Mouse (Mus musculus): ENCODE data around the gene P2rx1.

Gene P2rx1

GRCm38 (mm10) chr11:73023099-73023498 lies 24.2 kb downstream of the P2rx1 start:
- DNase-seq (ENCODE audit: low read depth, low spot score) = peak; percentile 95

- DNase-seq (ENCODE audit: low read depth, low spot score) = no peak
These were observed 24.9 kb downstream of the P2rx1 start for GRCm38 (mm10) chr11:73023827-73024226.

GRCm38 (mm10) chr11:73024236-73024904 lies 25.5 kb downstream of the P2rx1 start:
- peak; percentile 55 for DNase-seq (ENCODE audit: low read depth, low spot score)

GRCm38 (mm10) chr11:73026961-73027360 lies 28.1 kb downstream of the P2rx1 start:
- no peak for DNase-seq (ENCODE audit: low read depth, low spot score)

GRCm38 (mm10) chr11:73030821-73031498 lies 32.1 kb downstream of the P2rx1 start:
- DNase-seq (ENCODE audit: low read depth, low spot score) = no peak

GRCm38 (mm10) chr11:73031536-73031935 lies 32.6 kb downstream of the P2rx1 start:
- no peak for DNase-seq (ENCODE audit: low read depth, low spot score)

GRCm38 (mm10) chr11:73036077-73036476 lies 37.2 kb downstream of the P2rx1 start:
- no peak for DNase-seq (ENCODE audit: low read depth, low spot score)

- DNase-seq (ENCODE audit: low read depth, low spot score) = peak; percentile 64
These were observed 38.0 kb downstream of the P2rx1 start for GRCm38 (mm10) chr11:73036889-73037288.

- no peak for DNase-seq (ENCODE audit: low read depth, low spot score)
These were observed 38.8 kb downstream of the P2rx1 start for GRCm38 (mm10) chr11:73037691-73038090.

GRCm38 (mm10) chr11:73039102-73039799 lies 40.3 kb downstream of the P2rx1 start:
- peak; percentile 79 for DNase-seq (ENCODE audit: low read depth, low spot score)

GRCm38 (mm10) chr11:73044229-73044755 lies 45.4 kb downstream of the P2rx1 start:
- no peak for DNase-seq (ENCODE audit: low read depth, low spot score)

GRCm38 (mm10) chr11:73044789-73045188 lies 45.9 kb downstream of the P2rx1 start:
- DNase-seq (ENCODE audit: low read depth, low spot score) = no peak

- DNase-seq (ENCODE audit: low read depth, low spot score) = peak; percentile 96
These were observed 48.7 kb downstream of the P2rx1 start, which contains the start of gene Ncbp3 for GRCm38 (mm10) chr11:73047542-73047996. Ncbp3 (plus strand) TSS chr11:73047783.

GRCm38 (mm10) chr11:73048030-73048876 lies 49.4 kb downstream of the P2rx1 start:
- peak; percentile 38 for DNase-seq (ENCODE audit: low read depth, low spot score)

- peak; percentile 96 for DNase-seq (ENCODE audit: low read depth, low spot score)
These were observed 50.4 kb downstream of the P2rx1 start for GRCm38 (mm10) chr11:73049335-73049734.

- DNase-seq (ENCODE audit: low read depth, low spot score) = no peak
These were observed 53.9 kb downstream of the P2rx1 start for GRCm38 (mm10) chr11:73052795-73053194.

GRCm38 (mm10) chr11:73057701-73058100 lies 58.8 kb downstream of the P2rx1 start:
- DNase-seq (ENCODE audit: low read depth, low spot score) = no peak

GRCm38 (mm10) chr11:73059630-73060029 lies 60.7 kb downstream of the P2rx1 start:
- DNase-seq (ENCODE audit: low read depth, low spot score) = no peak

- no peak for DNase-seq (ENCODE audit: low read depth, low spot score)
These were observed 62.5 kb downstream of the P2rx1 start for GRCm38 (mm10) chr11:73061413-73061812.

All from 3T3-L1 (cell line).